ENCODE assay signal across 9 mouse cellular contexts in genomic region chr1:42539541-42540520, GRCm38 (mm10).
DNase-seq lines count a peak whose midpoint lies in the region; ATAC-seq lines count a peak whose summit lies in the region.
"Had no signal": no experiment of that assay in that cellular context is flagged by ENCODE, and none has a peak within 500 bp of the region (broad histone marks: within the 10 kb centered on the region; RNA-seq: fewer than 3 reads in every experiment).

No protein-coding gene starts in this region.

- ATAC-seq in forebrain, embryonic 16.5 days = peak; percentile 81

- H3K4me1 ChIP-seq in forebrain, embryonic 16.5 days (replicated peaks; ENCODE audit: control insufficient read depth, insufficient read depth, low read length) = peaks cover 39% of the 10 kb centered on the region
- peaks cover 47% of the 10 kb centered on the region for H3K4me1 ChIP-seq in midbrain, embryonic 10.5 days

- H3K27ac ChIP-seq in forebrain, embryonic 16.5 days (ENCODE audit: low read length) = peak overlapping the region; percentile 49
- H3K27ac ChIP-seq in midbrain, embryonic 10.5 days (replicated peaks) = peak overlapping the region; percentile 81
- H3K27ac ChIP-seq: macrophage had no signal

- no peaks in the 10 kb centered on the region for H3K9me3 ChIP-seq in forebrain, embryonic 16.5 days (ENCODE audit: control insufficient read depth, low read length)
- no peaks in the 10 kb centered on the region for H3K9me3 ChIP-seq in midbrain, embryonic 10.5 days (replicated peaks)

- peak overlapping the region; percentile 69 for H3K4me2 ChIP-seq in forebrain, embryonic 16.5 days (ENCODE audit: low read length)

- 3% methylated on average over 26 of the region's 26 CpGs for WGBS in forebrain, embryonic 16.5 days
- 55% methylated on average over 26 of the region's 26 CpGs for WGBS in midbrain, embryonic 10.5 days

- intact Hi-C loops in gastrocnemius, postnatal 14 days (cut with DNase I; ENCODE audit: low total_unique reads) = no loop called here

- no peaks in the 10 kb centered on the region for H3K36me3 ChIP-seq in forebrain, embryonic 16.5 days (ENCODE audit: control insufficient read depth, insufficient read depth)
- H3K36me3 ChIP-seq in midbrain, embryonic 10.5 days = no peaks in the 10 kb centered on the region

- peak; percentile 32 to 44 for DNase-seq in cerebellum, postnatal 10 days
- DNase-seq in cerebellum, adult 8-10 months = no peak
- peak; percentile 69 for DNase-seq in layer of hippocampus, adult 11-12 months (ENCODE audit: low spot score)
- DNase-seq in midbrain, embryonic 10.5 days (ENCODE audit: low spot score) = peak; percentile 25
- DNase-seq in spleen, postnatal 36 days (ENCODE audit: low spot score in 2 of 2) = no peak
- no peak for DNase-seq in gastrocnemius, postnatal 14 days
- DNase-seq in liver = no peak

- H3K27me3 ChIP-seq in forebrain, embryonic 16.5 days (replicated peaks; ENCODE audit: control insufficient read depth, insufficient read depth, low read length) = no peaks in the 10 kb centered on the region
- H3K27me3 ChIP-seq in midbrain, embryonic 10.5 days (ENCODE audit: low read depth, poor library complexity, severe bottlenecking) = peaks cover 12% of the 10 kb centered on the region; the same call in 1 of the 2 replicates

- peak overlapping the region; percentile 66 for H3K9ac ChIP-seq in forebrain, embryonic 16.5 days (replicated peaks; ENCODE audit: low read depth, low read length)

- H3K4me3 ChIP-seq in forebrain, embryonic 16.5 days (replicated peaks; ENCODE audit: low read length) = peak overlapping the region; percentile 37
- H3K4me3 ChIP-seq in midbrain, embryonic 10.5 days = peak overlapping the region; percentile 42

Comparison
In these comparisons a context has a peak if more than half of its experiments do, and no peak if none do; other contexts are left out.
1. DNase-seq: peak in cerebellum, postnatal 10 days (2 of 2), layer of hippocampus, adult 11-12 months (single experiment) and midbrain, embryonic 10.5 days (single experiment); none in cerebellum, adult 8-10 months (single experiment), spleen, postnatal 36 days (0 of 2), gastrocnemius, postnatal 14 days (single experiment) and liver (single experiment).